Mouse (Mus musculus) heart, postnatal 14 days (tissue): ENCODE measurements at regions not wholly inside any gene's neighbourhood (a gene's known extent, or its start where the extent isn't known, plus 50 kb on each side); places are given as distances from the start of the nearest gene placed in this dataset.
"Not testable (repeated sequence)": the region's sequence is repeated elsewhere in the genome, so short reads cannot be mapped to it uniquely, and the experiment has no call there.

Experiments
- DNase-seq, 2 experiments: peaks; one replicate each; pipeline ENCODE4 v3.0.0; 2021 to 2022
- intact Hi-C: fragments of 180-260 bp; cut with DNase I; formaldehyde crosslinking; loops from one replicate; pipeline ENCODE4 v1.15.1; 2025

DNA sequence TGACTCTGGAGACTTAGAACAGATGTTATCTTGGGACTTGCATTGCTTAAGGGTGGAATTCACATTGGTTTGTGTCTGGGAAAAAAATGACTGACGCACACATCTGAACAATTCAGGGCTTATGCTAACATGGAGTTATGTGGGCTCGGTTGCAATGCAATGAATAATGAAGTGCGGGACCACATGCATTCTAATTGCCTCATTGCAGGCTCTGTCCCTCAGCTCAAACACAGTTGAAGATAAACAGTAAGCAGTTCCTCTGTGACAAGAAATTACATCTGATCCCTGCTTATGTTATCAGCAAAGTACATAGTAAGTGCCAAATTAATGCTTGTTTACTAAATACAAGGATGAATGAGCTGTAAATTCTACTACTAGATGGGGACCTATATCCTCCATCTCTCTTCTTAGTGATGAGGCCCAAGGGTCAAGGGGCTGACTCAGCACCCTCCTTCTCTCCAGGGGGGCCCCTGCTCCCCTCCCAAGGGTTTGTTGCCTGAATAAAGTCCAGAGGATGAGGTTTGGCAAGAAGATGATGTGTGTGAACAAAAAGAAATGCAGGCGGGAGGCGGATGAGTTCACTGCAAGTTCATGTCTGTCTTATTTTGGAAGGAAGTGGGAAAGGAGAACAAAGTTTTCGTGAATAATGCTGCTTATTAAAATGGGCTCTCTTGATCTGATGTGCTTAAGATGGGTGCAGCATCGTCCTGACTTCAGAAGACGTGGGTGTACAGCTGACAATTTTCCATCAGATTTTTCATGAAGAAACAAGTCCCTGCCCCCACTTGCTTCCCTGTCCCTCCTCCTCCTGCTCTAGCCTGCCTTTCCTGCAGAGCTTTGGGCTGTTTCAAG is 533.1 kb downstream of the Shisa9 start:
- intact Hi-C loops: no loop called here
- no peak for DNase-seq

DNA sequence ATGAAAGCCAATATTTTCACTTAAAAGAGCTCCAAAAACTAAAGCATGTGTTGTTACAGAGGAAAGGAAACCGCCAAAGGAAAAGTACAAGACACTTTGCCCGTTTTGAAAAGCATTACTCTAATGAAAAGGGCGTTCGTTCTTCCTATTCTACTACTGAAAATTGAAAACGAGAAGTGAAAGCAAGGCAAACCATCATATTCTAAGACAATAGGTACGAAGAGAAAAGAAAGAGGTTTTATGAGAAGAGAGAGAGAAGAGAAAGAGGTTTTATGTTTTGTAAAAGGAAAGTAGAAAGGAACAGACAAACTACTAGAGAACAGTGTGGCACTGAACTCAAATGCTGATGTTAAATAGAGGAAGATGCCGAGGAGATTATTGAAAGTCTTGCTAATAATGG is 534.4 kb downstream of the Shisa9 start:
- no peak for DNase-seq
- intact Hi-C loops: no loop called here

DNA sequence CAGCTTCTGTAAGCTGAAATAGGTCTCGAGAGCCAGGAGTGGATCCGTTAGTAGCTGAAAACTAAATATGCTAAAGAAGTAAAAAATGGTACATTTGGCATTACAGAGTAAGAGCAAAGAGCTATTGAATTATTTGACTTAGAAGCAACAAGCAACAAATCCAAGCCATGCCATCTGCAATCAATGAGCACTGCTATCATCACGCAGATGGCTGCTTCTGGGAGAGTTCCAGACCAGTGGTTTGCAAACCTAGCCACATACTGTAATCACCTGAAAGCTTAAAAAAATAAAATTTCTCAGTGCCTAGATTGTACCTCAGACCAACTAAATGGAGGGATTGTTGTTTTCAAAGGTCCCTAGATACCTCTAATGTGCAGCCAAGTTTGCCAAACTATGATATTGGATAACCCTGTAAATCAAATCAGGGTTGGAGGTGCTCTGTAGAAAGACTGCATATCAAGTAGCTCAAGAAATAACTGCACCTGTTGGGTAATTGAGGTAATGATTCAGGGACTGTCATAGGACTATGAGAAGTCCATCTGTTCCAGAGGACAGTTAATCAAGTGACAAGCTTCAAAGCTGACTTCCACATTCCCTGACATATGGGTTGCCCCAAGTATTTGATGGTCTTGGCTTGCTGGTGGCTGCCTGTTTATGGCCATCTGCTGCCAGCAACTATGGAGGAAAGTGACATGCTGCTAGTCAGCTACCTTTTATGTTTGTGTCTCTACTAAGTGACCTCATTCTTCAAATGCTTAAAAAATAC is 538.0 kb downstream of the Shisa9 start:
- DNase-seq: no peak
- intact Hi-C loops: no loop called here

- intact Hi-C loops: no loop called here
- no peak for DNase-seq
Measured at GRCm38 (mm10) chr16:12548462-12548861, 561.0 kb upstream of the Ercc4 start.

DNA sequence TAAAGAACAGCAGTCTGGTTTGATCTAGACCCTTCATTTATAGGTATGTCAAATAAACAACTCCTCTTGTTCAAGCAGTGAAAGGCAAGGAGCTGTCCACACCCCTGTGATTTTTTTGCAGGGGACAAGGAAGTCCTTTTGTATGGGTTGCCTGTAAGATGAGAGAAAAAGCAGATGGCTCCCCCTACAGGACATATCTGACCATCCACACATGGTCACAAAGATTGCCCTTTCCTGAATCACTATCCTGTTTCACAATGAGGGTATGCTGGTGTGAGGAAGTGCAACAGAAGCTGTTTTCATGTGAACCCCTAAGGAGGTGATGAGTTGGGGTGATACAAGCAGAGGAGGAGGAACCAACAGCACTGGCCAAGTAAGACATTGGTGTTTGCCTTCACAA is 520.6 kb upstream of the Ercc4 start:
- DNase-seq: peak in 1 of 2 experiments; percentile 1
- intact Hi-C loops: loop anchor here (10.0 kb wide), 1 partner anchor 604 kb away; the partner anchor contains the start of gene Shisa9

- intact Hi-C loops: no loop called here
- DNase-seq: peak in 1 of 2 experiments; percentile 1
Measured at GRCm38 (mm10) chr16:12608259-12608658, 501.2 kb upstream of the Ercc4 start.

GRCm38 (mm10) chr16:12611106-12611505 is 498.4 kb upstream of the Ercc4 start:
- intact Hi-C loops: no loop called here
- no peak for DNase-seq

DNA sequence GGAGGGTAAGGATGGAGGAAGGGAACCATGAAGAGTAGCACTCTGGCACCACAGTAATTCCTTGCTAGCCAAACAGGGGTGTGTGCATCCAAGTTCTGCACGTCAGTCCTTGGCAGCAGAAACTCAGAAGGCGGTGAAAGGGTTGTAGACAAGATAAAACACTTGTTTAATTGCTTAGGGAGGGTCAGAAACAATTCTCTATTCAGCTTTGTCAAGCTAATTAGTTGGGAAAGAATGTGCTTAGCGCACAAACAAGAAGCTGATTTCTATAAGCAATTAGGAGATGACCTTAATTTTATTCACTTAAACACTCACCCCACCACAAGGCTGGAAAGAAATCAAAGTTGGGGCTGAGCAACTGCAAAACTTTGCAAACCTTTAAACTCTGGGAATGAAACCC is 491.7 kb upstream of the Ercc4 start:
- intact Hi-C loops: no loop called here
- no peak for DNase-seq

DNA sequence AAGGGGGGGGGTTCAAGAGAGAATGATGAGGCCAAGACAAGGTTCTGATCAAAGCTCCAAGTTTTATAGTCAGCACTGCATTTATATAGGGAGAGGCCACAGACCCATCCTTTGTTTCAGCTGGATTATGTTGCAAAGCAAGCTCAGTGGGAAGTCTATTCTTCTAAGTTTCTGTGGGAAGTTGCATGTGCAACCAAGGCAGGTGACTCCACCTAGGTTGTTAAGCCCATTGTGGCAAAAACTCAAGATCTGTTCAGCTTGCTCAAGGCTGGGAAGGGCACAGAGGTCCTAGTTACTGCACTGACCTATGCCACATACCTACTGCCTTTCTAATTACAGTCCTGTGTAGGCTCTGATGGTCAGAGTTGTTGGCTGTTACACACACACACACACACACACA is 477.0 kb upstream of the Ercc4 start:
- no peak for DNase-seq
- intact Hi-C loops: no loop called here

DNA sequence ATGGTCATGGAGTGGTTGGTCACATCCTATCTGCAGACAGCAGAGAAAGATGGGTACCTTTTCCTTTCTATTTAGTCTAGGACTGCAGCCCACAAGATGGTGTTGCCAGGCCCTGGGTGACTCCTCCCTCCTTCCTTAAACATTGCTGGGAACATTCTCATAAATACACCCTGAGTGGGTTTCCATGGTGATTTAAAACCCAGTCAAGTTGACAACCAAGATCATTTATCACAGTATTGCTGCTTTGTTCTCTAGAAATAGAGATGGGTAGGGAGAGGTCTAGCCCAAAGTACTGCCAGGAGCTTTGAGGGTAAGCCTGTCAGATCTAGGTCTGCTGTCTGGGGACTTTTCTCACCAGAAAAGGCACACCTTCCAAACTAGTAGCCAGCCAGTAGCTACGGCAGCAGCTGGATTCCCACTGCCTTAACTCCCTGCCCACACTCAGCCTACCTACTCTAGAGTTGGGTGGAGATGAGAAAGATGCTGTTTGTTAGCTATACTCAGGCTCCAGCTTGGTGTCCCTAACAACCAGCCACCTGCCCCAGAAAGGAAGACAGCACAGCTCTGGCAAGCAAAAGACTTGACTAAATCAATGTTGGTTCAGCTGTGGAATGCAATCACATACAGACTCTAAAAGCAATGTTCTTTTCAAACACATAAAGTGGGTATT is 470.4 kb upstream of the Ercc4 start:
- no peak for DNase-seq
- intact Hi-C loops: no loop called here

DNA sequence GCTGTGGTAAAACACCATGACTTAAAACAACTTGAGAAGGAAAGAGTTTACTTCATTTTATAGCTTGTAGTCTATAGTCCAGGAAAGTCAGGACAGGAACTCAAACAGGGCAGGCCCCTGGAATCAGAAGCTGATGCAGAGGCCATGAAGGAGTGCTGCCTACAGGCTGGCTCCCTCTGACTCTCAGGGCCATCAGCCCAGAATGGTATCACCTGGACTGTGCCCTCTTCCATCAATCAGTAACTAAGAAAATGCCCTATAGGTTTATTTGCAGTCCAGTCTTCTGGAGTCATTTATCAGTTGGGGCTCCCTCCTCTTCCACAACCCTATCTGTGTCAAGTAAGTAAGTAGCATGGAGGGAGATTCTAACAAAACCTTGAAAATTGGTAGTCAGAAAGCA is 466.4 kb upstream of the Ercc4 start:
- intact Hi-C loops: no loop called here
- no peak for DNase-seq

- no peak for DNase-seq
- intact Hi-C loops: no loop called here
Measured at GRCm38 (mm10) chr16:12644621-12645020, 464.9 kb upstream of the Ercc4 start.

DNA sequence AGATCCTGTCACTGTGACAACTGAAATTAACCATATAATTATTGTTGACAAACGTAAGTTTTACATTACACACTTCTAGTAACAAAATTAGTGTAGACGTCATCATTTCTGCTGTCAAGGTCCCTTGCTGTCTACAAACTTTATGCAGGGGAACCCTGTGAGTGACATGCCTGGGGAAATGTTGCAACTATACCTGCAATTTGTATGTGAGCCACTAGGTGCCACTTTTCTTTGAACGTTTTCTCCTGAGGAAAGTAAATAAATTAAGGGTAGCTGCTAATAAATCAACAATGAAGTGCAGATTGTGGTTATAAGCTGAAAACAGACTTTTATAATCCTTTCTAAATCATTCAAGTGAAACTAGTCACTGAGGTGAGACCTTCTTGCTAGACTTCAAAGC is 457.3 kb upstream of the Ercc4 start:
- no peak for DNase-seq
- intact Hi-C loops: no loop called here

- intact Hi-C loops, DNase-seq: not testable (repeated sequence)
Measured at GRCm38 (mm10) chr16:12673656-12674055, 435.8 kb upstream of the Ercc4 start.

- no peak for DNase-seq
- intact Hi-C loops: no loop called here
Measured at GRCm38 (mm10) chr16:12681474-12681873, 428.0 kb upstream of the Ercc4 start.

GRCm38 (mm10) chr16:12685816-12686215 is 423.7 kb upstream of the Ercc4 start:
- DNase-seq: peak in 1 of 2 experiments; percentile 5
- intact Hi-C loops: no loop called here

DNA sequence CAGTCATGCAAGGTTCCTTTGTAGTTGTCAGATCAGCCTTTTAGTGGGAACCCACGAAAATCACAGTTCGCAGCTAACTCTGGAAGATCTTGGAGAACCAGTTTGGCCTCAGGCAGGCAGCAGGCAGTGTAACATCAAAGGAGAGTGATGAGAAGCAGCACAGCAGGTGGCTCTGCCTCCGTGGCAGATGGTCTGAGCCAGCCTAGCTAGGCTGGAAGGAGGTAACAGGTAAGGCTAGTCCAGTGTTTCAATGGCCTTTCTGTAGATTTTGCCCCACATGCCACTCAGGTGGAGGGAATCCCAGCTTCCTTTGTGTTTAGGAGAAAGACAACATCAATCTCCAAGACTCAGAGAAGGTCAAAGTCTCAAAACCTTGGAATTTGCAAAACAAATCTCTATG is 417.7 kb upstream of the Ercc4 start:
- intact Hi-C loops: no loop called here
- no peak for DNase-seq

DNA sequence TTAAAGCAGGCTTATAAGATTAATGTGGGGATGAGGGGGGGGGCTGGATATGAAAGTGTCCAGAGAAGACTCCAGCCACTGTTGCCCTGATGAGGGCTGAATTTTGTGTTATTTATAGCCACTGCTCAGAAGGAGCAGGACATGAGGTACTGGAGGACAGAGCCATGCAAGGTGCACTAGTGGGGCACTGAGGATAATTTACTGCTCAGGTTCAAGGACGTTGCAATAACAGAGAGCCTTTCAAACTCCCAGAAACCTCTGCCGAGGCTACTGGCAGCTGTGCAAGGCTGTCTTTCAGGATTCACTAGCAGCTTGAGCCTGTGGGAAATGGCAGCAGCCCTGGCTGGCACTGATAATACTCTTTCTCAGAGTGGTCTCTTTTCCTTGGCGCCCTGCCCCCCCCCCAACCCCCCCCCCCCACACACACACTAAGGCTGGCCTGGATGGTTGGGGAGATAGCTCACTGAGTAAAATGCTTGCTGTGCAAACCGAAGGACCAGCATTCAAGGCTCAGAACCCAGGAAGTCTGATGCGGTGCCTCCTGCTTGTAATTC is 416.7 kb upstream of the Ercc4 start:
- intact Hi-C loops: no loop called here
- DNase-seq: peak in 1 of 2 experiments; percentile 2

GRCm38 (mm10) chr16:12693346-12693745 is 416.1 kb upstream of the Ercc4 start:
- intact Hi-C loops: no loop called here
- DNase-seq: no peak

- DNase-seq: no peak
- intact Hi-C loops: no loop called here
Measured at GRCm38 (mm10) chr16:12694646-12695045, 414.8 kb upstream of the Ercc4 start.
